ENCODE assay signal across 9 mouse cellular contexts in the genomic region with DNA sequence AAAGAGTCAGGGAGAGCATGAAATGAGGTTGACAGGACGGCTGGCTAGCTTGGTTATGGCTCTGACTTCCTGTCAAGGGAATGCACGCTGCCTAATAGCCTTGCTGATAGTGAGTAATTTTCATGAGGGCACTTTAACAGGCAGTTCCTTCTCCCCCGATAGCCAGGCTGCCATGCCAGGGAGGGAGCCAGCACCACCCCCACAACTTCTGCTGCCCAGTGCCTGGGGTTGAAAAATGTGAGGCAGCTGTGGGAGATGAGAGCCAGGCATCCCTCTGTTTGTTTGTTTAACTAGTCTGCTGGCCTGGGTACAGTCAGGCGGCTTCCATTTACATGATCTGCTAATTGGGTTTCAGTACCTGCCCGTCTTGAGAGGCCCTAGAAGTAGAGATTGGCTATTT.
DNase-seq lines count a peak whose midpoint lies in the region; ATAC-seq and TF ChIP-seq lines count a peak whose summit lies in the region.
"Had no signal": no experiment of that assay in that cellular context is flagged by ENCODE, and none has a peak within 500 bp of the region (broad histone marks: within the 10 kb centered on the region; RNA-seq: fewer than 3 reads in every experiment).

No protein-coding gene starts in this region.

- no peaks in the 10 kb centered on the region for H3K36me3 ChIP-seq in heart, postnatal 0 days (replicated peaks; ENCODE audit: control insufficient read depth, insufficient read depth, low read length)
- no peaks in the 10 kb centered on the region for H3K36me3 ChIP-seq in lung, embryonic 14.5 days (ENCODE audit: insufficient read depth)

- TF ChIP-seq CTCF in heart, postnatal 0 days (IDR thresholded peaks at IDR 0.05; ENCODE audit: low read depth) = no peak
- TF ChIP-seq CTCF in lung, embryonic 14.5 days (IDR thresholded peaks at IDR 0.05; ENCODE audit: low read depth) = no peak

- peaks cover 19% of the 10 kb centered on the region for H3K4me1 ChIP-seq in heart, postnatal 0 days (ENCODE audit: control insufficient read depth, insufficient read depth)
- H3K4me1 ChIP-seq in lung, embryonic 14.5 days (ENCODE audit: insufficient read depth) = peaks cover 18% of the 10 kb centered on the region

- no peak overlapping the region for H3K9ac ChIP-seq in heart, postnatal 0 days (replicated peaks; ENCODE audit: low read depth, low read length)
- no peak overlapping the region for H3K9ac ChIP-seq in lung, embryonic 14.5 days
- H3K9ac ChIP-seq: liver, embryonic 14.5 days had no signal

- TF ChIP-seq EP300 in heart, postnatal 0 days (IDR thresholded peaks at IDR 0.05; ENCODE audit: low read depth) = peak; percentile 54; the same call in 1 of the 2 replicates

- 0 out of 2 replicates have a peak overlapping the region, but pooled peaks have one; percentile 8 for H3K4me3 ChIP-seq in heart, postnatal 0 days (ENCODE audit: low read depth, low read length)
- no peak overlapping the region for H3K4me3 ChIP-seq in lung, embryonic 14.5 days (ENCODE audit: low read depth, low read length)

- peak; percentile 38 for DNase-seq in embryo, embryonic 10 days (ENCODE audit: low spot score)
- DNase-seq in embryo, embryonic 11 days = no peak
- peak; percentile 16 for DNase-seq in ovary, adult 18-20 months (ENCODE audit: low spot score)
- no peak for DNase-seq in ovary, postnatal 14 days (ENCODE audit: low spot score)
- DNase-seq in heart, postnatal 0 days (ENCODE audit: low spot score) = peak; percentile 80
- DNase-seq in lung, embryonic 14.5 days = peak; percentile 45
- DNase-seq in spleen, postnatal 4 days (ENCODE audit: low spot score in 2 of 2) = no peak

- peak; percentile 88 for ATAC-seq in heart, postnatal 0 days (ENCODE audit: insufficient read depth, low read depth)
- peak; percentile 59; the same call in 1 of the 2 replicates for ATAC-seq in lung, embryonic 14.5 days (ENCODE audit: insufficient read depth)
- no peak for ATAC-seq in megakaryocyte-erythroid progenitor cell, adult 5-6 weeks (replicated peaks; ENCODE audit: low FRiP score, low TSS enrichment, poor library complexity, severe bottlenecking)

- peak overlapping the region; percentile 90 for H3K27ac ChIP-seq in heart, postnatal 0 days (ENCODE audit: low read depth)
- peak overlapping the region; percentile 48; the same call in 1 of the 2 replicates for H3K27ac ChIP-seq in lung, embryonic 14.5 days (ENCODE audit: low read depth)
- H3K27ac ChIP-seq: liver, embryonic 14.5 days had no signal

- 9% methylated on average over 5 of the region's 5 CpGs for WGBS in heart, postnatal 0 days
- WGBS in lung, embryonic 14.5 days = 19% methylated on average over 5 of the region's 5 CpGs

- peak overlapping the region; percentile 42 for H3K4me2 ChIP-seq in heart, postnatal 0 days (ENCODE audit: low read depth, low read length)
- H3K4me2 ChIP-seq in lung, embryonic 14.5 days = no peak overlapping the region; the same call in 1 of the 2 replicates

- no peaks in the 10 kb centered on the region for H3K9me3 ChIP-seq in heart, postnatal 0 days (replicated peaks; ENCODE audit: control insufficient read depth, low read length)
- H3K9me3 ChIP-seq in lung, embryonic 14.5 days (ENCODE audit: low read depth, low read length) = no peaks in the 10 kb centered on the region

- H3K27me3 ChIP-seq in heart, postnatal 0 days (ENCODE audit: control insufficient read depth, insufficient read depth, low read length) = no peaks in the 10 kb centered on the region
- H3K27me3 ChIP-seq in lung, embryonic 14.5 days (ENCODE audit: insufficient read depth, low read length) = no peaks in the 10 kb centered on the region

Comparison
In these comparisons a context has a peak if more than half of its experiments do, and no peak if none do; other contexts are left out.
1. DNase-seq: peak in embryo, embryonic 10 days (single experiment), ovary, adult 18-20 months (single experiment), heart, postnatal 0 days (single experiment) and lung, embryonic 14.5 days (single experiment); none in embryo, embryonic 11 days (single experiment), ovary, postnatal 14 days (single experiment) and spleen, postnatal 4 days (0 of 2).